Mouse (Mus musculus) ES-Bruce4 (cell line): ENCODE measurements at regions not wholly inside any gene's neighbourhood (a gene's known extent, or its start where the extent isn't known, plus 50 kb on each side); places are given as distances from the start of the nearest gene placed in this dataset.

Source experiments
- CTCF ChIP-seq: IDR thresholded peaks from one replicate; pipeline ENCODE4 v1.8.1; 2011; ENCODE audit warnings: low read depth, low read length
- POLR2A ChIP-seq: IDR thresholded peaks from one replicate; pipeline ENCODE4 v1.8.1; 2011; ENCODE audit warnings: low read length; ENCODE audit not compliant: insufficient read depth

DNA sequence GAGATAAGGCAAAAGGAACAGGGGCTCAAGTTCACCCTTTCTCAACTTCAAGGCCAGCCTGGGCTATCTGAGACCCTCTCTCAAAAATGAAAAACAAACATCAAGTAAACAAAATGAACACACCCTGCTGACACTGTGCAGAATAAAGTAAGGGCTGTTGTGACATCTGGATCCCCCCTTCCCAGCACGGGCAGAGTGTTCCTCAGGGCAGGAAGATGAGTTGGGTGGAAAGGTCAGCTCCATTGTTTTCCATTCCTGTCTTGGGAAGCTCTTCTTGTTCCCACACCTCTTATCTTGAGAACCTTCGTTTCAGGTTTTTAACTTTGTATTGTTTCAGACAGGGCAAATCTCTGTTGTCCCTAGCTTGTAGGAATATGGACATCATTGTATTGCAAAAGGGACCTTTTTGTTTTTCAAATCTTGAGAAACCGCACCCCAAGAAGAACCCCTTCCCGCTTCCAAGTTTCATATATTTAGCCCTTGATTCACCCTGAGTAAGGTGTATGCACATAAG, 141.5 kb upstream of the Tgfbr2 start:
- no peak for TF ChIP-seq CTCF
- TF ChIP-seq POLR2A: no peak
